Mouse (Mus musculus): ENCODE measurements around the gene Sh3bp2. TPM values are rescaled to one million over a fixed set of nuclear protein-coding genes. Genes with fewer than 3 reads are reported as not detected.
A peak's percentile ranks its signal among the peaks of the same experiment; 100 is the strongest.

Gene Sh3bp2
- 5.3 and 8.2 TPM in 2 replicates for total RNA-seq (2014; rRNA removed; ENCODE audit: low replicate concordance)
- polyA plus RNA-seq (2015; fragmentation: Nextera tagmentation; extraction: Ambion mirVana) = 1.5 and 1.6 TPM in 2 replicates

DNA sequence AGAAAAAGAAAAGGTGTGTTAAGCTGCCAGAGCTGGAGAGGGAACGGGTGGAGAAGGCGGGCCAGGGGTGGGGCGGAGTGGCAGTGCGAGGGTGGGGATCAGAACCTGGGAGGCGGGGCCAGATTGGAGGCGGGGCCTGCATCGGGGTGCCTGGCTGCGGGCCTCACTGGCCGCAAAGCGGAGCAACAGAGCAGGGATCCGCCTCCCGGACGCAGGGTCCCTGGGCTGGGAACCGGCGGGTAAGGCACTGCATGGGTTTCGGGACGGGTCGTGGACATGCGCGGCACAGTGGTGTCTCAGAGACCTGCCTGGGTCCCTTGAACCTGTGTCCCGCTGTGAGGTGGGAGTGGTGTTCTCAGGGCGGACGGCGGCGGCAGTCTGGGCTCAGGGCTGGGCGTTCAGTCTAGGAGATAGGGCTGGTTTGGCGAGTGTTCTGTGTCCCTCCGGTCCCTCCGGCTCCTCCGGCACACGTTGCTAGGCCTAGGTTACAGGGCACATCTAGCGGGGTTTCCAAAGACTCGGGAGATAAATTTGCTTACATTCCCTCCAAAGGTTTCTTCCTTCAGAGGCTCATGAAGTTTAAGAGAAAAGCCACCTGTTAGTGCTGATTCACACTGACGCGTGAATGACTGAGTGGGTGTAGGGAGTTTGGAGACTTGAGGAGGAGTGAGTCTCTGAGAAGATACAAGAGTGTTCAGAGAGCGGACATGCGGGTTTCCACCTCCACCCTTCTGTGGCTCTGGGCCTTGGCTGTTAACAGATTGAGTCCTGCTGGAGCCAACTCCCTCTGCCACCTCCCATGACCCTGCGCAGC, at the start of gene Sh3bp2:
Gene Sh3bp2, plus strand, starts transcription at position 176 of the 814 bp plus-strand sequence.
- Histone ChIP-seq H3K9ac (replicated peaks; ENCODE audit: low read depth, low read length) (peak within 1 kb of the TSS; percentile 39; the same call in 1 of the 2 replicates), H3K27ac (ENCODE audit: low read depth) (peak within 1 kb of the TSS; percentile 7; the same call in 1 of the 2 replicates), H3K36me3 (replicated peaks; ENCODE audit: control insufficient read depth, insufficient read depth, low read length) (no peaks in the 10 kb centered on the region), H3K4me1 (ENCODE audit: control insufficient read depth, insufficient read depth) (peaks cover 6% of the 10 kb centered on the region; the same call in 1 of the 2 replicates), H3K4me2 (ENCODE audit: low read depth, low read length) (peak within 1 kb of the TSS; percentile 65), H3K27me3 (ENCODE audit: control insufficient read depth, insufficient read depth, low read length) (peaks cover 3% of the 10 kb centered on the region; the same call in 1 of the 2 replicates), H3K9me3 (replicated peaks; ENCODE audit: control insufficient read depth, low read length) (no peaks in the 10 kb centered on the region), H3K4me3 (ENCODE audit: low read depth, low read length) (peak within 1 kb of the TSS; percentile 54)
- DNase-seq (ENCODE audit: low spot score) = peak; percentile 86
- WGBS = 3% methylated on average over 38 of the region's 38 CpGs
- TF ChIP-seq EP300 (IDR thresholded peaks at IDR 0.05; ENCODE audit: low read depth) = no peak
- TF ChIP-seq CTCF (IDR thresholded peaks at IDR 0.05; ENCODE audit: low read depth) = no peak
- ATAC-seq (ENCODE audit: insufficient read depth, low read depth) = peak; percentile 94

DNA sequence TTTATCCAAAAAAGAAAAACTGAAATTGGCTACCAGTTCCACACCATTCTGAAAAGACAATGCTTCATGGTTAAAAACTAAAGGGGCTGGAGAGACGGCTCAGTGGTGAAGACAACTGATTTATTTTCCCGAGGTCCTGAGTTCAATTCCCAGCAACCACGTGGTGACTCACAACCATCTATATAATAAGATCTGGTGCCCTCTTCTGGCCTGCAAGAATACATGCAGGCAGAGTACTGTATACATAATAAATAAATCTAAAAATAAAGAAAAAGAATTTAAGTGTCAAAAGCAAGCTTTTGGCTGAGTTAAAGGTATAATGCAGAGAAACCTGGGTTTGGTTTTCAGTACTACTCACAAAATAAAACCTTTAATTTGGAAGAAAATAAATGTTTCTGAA, 44.7 kb upstream of the Sh3bp2 start:
- DNase-seq (ENCODE audit: low spot score) (no peak), ATAC-seq (ENCODE audit: insufficient read depth, low read depth) (no peak)
- TF ChIP-seq EP300 (IDR thresholded peaks at IDR 0.05; ENCODE audit: low read depth) (no peak), CTCF (IDR thresholded peaks at IDR 0.05; ENCODE audit: low read depth) (no peak)
- WGBS = 87% methylated on average over 3 of the region's 3 CpGs
- peaks cover 70% of the 10 kb centered on the region for H3K36me3 ChIP-seq (replicated peaks; ENCODE audit: control insufficient read depth, insufficient read depth, low read length)
- peaks cover 5% of the 10 kb centered on the region; the same call in 1 of the 2 replicates for H3K9me3 ChIP-seq (replicated peaks; ENCODE audit: control insufficient read depth, low read length)
- H3K27me3 ChIP-seq (ENCODE audit: control insufficient read depth, insufficient read depth, low read length) = no peaks in the 10 kb centered on the region
- no peak overlapping the region for H3K4me3 ChIP-seq (ENCODE audit: low read depth, low read length)
- no peak overlapping the region for H3K9ac ChIP-seq (replicated peaks; ENCODE audit: low read depth, low read length)
- no peak overlapping the region for H3K4me2 ChIP-seq (ENCODE audit: low read depth, low read length)
- H3K27ac ChIP-seq (ENCODE audit: low read depth) = no peak overlapping the region
- no peaks in the 10 kb centered on the region for H3K4me1 ChIP-seq (ENCODE audit: control insufficient read depth, insufficient read depth)

GRCm38 (mm10) chr5:34485731-34486130, 39.9 kb upstream of the Sh3bp2 start:
- Histone ChIP-seq H3K9me3 (replicated peaks; ENCODE audit: control insufficient read depth, low read length) (peaks cover under 1% of the 10 kb centered on the region; the same call in 1 of the 2 replicates), H3K27me3 (ENCODE audit: control insufficient read depth, insufficient read depth, low read length) (no peaks in the 10 kb centered on the region), H3K4me1 (ENCODE audit: control insufficient read depth, insufficient read depth) (0 out of 2 replicates have a peak, but pooled peaks cover 5% of the 10 kb centered on the region), H3K9ac (replicated peaks; ENCODE audit: low read depth, low read length) (no peak overlapping the region), H3K27ac (ENCODE audit: low read depth) (no peak overlapping the region), H3K36me3 (replicated peaks; ENCODE audit: control insufficient read depth, insufficient read depth, low read length) (peaks cover 30% of the 10 kb centered on the region), H3K4me2 (ENCODE audit: low read depth, low read length) (no peak overlapping the region), H3K4me3 (ENCODE audit: low read depth, low read length) (no peak overlapping the region)
- no peak for DNase-seq (ENCODE audit: low spot score)
- TF ChIP-seq EP300 (IDR thresholded peaks at IDR 0.05; ENCODE audit: low read depth) (no peak), CTCF (IDR thresholded peaks at IDR 0.05; ENCODE audit: low read depth) (no peak)
- WGBS = 85% methylated on average over 15 of the region's 15 CpGs
- no peak for ATAC-seq (ENCODE audit: insufficient read depth, low read depth)

- Histone ChIP-seq H3K9me3 (replicated peaks; ENCODE audit: control insufficient read depth, low read length) (no peaks in the 10 kb centered on the region), H3K4me1 (ENCODE audit: control insufficient read depth, insufficient read depth) (0 out of 2 replicates have a peak, but pooled peaks cover 5% of the 10 kb centered on the region), H3K27me3 (ENCODE audit: control insufficient read depth, insufficient read depth, low read length) (no peaks in the 10 kb centered on the region), H3K4me2 (ENCODE audit: low read depth, low read length) (no peak overlapping the region), H3K4me3 (ENCODE audit: low read depth, low read length) (no peak overlapping the region), H3K36me3 (replicated peaks; ENCODE audit: control insufficient read depth, insufficient read depth, low read length) (peaks cover 18% of the 10 kb centered on the region), H3K27ac (ENCODE audit: low read depth) (peak overlapping the region; percentile 46), H3K9ac (replicated peaks; ENCODE audit: low read depth, low read length) (no peak overlapping the region)
- TF ChIP-seq EP300 (IDR thresholded peaks at IDR 0.05; ENCODE audit: low read depth) (no peak), CTCF (IDR thresholded peaks at IDR 0.05; ENCODE audit: low read depth) (no peak)
- WGBS = 57% methylated on average over 6 of the region's 6 CpGs
- peak; percentile 22 for DNase-seq (ENCODE audit: low spot score)
- ATAC-seq (ENCODE audit: insufficient read depth, low read depth) = peak; percentile 22; the same call in 1 of the 2 replicates
Measured at GRCm38 (mm10) chr5:34487320-34488090, 38.1 kb upstream of the Sh3bp2 start.

DNA sequence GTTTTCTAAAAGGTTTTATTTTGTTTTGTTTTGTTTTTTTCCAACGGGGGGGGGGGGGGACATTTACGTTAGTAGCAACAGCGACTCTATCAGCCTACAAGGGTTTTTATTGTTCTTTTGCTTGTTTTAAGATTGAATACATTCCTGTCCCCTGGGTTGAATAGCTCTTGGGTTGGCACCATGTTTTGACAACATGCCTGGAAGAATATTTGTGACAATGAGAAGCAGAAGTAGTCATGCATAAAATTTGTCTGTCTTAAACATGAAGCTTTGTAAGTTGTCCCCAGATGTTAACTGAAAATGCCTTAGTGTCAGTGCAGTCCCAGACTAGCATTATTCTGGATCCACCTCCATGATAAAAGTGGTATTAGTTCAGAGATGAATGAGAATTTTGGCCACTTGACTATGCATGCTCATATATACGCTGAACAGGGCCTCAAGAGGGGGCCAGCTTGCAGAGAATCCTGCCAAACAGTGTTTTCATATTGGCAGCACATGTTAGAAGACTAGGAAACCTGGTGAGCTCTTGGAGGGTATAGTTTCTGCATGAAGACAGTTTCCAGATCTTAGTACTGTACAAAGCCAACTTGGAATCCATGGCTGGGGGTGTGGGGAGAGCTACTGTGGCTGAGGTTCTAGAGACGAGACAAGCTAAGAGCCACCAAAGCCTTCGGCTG, 36.8 kb upstream of the Sh3bp2 start:
- no peak for ATAC-seq (ENCODE audit: insufficient read depth, low read depth)

More for the DNA sequence above, 36.8 kb upstream of the Sh3bp2 start:
- DNase-seq (ENCODE audit: low spot score) = no peak
- Histone ChIP-seq H3K4me2 (ENCODE audit: low read depth, low read length) (no peak overlapping the region), H3K4me1 (ENCODE audit: control insufficient read depth, insufficient read depth) (0 out of 2 replicates have a peak, but pooled peaks cover 5% of the 10 kb centered on the region), H3K36me3 (replicated peaks; ENCODE audit: control insufficient read depth, insufficient read depth, low read length) (peaks cover 16% of the 10 kb centered on the region), H3K4me3 (ENCODE audit: low read depth, low read length) (no peak overlapping the region), H3K9ac (replicated peaks; ENCODE audit: low read depth, low read length) (no peak overlapping the region), H3K27ac (ENCODE audit: low read depth) (no peak overlapping the region), H3K9me3 (replicated peaks; ENCODE audit: control insufficient read depth, low read length) (no peaks in the 10 kb centered on the region), H3K27me3 (ENCODE audit: control insufficient read depth, insufficient read depth, low read length) (no peaks in the 10 kb centered on the region)
- TF ChIP-seq EP300 (IDR thresholded peaks at IDR 0.05; ENCODE audit: low read depth) (no peak), CTCF (IDR thresholded peaks at IDR 0.05; ENCODE audit: low read depth) (no peak)
- WGBS = 71% methylated on average over 6 of the region's 6 CpGs
